Mouse (Mus musculus): ENCODE measurements at regions not wholly inside any gene's neighbourhood (a gene's known extent, or its start where the extent isn't known, plus 50 kb on each side); places are given as distances from the start of the nearest gene placed in this dataset.

DNA sequence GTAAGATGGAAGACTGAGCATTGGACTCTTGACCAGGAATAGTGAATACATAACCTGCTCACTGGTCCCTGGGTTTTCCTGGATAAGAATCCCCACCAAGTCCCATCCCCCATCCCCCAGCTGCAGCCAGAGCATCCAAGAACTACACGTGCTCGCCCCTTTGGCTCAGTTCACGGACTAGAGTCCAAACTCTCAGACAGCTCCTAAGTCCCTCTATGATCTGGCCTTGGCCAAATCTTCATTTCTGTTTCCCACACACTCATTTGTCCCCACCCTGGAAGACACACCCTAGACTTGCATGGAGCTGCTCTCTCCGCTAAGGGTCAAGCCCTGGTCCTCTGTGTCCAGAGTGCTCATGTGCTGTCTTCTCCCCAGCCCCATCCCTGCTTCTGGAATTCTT lies 139.9 kb downstream of the Tmx1 start:
- no peak overlapping the region for H3K4me3 ChIP-seq (ENCODE audit: low read depth, low read length)
- TF ChIP-seq EP300 (IDR thresholded peaks at IDR 0.05), result no peak
- no peak for TF ChIP-seq CTCF (IDR thresholded peaks at IDR 0.05)
- no peaks in the 10 kb centered on the region for H3K27me3 ChIP-seq (replicated peaks; ENCODE audit: insufficient read depth, low read length)
- no peak overlapping the region for H3K27ac ChIP-seq (ENCODE audit: low read length)
- DNase-seq (ENCODE audit: low spot score), result no peak
- no peaks in the 10 kb centered on the region for H3K9me3 ChIP-seq (ENCODE audit: low read length)
- H3K9ac ChIP-seq (replicated peaks; ENCODE audit: low read depth), result no peak overlapping the region
- no peak for ATAC-seq
- no peaks in the 10 kb centered on the region for H3K36me3 ChIP-seq (ENCODE audit: insufficient read depth, low read length)
- 79% methylated on average over 4 of the region's 4 CpGs for WGBS
- H3K4me1 ChIP-seq (ENCODE audit: insufficient read depth, low read depth, low read length), result peaks cover 9% of the 10 kb centered on the region
- no peak overlapping the region for H3K4me2 ChIP-seq (replicated peaks; ENCODE audit: low read depth, low read length)

DNA sequence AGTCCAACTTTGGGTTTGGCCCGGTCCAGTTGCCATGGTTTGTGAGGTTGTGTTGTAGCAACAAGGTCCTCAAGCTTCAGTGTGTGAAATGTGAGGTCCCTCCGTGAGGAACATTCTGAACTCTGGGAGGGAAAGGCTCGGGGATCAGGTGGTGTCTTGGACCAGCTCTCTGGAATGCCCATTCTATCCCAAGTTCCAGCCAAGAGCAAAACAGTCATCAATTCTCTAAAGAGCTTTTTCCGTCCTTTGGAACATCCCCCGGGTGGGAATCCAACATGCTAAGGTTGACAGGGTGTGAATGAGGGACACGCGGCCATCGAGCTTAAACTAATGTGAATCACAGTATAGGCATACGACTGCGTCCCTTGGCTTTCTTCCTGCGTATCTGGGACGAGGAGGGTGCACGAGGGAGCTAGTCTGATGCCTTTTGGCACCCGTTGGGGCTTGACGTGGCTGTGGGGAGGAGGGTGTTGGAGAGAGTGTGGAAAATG lies 145.4 kb downstream of the Tmx1 start:
- no peak for TF ChIP-seq EP300 (IDR thresholded peaks at IDR 0.05)
- no peak for TF ChIP-seq CTCF (IDR thresholded peaks at IDR 0.05)
- no peaks in the 10 kb centered on the region for H3K27me3 ChIP-seq (replicated peaks; ENCODE audit: insufficient read depth, low read length)
- H3K27ac ChIP-seq (ENCODE audit: low read length), result no peak overlapping the region
- WGBS, result 70% methylated on average over 15 of the region's 15 CpGs
- no peak overlapping the region for H3K4me3 ChIP-seq (ENCODE audit: low read depth, low read length)
- H3K9me3 ChIP-seq (ENCODE audit: low read length), result 0 out of 2 replicates have a peak, but pooled peaks cover 3% of the 10 kb centered on the region
- no peaks in the 10 kb centered on the region for H3K36me3 ChIP-seq (ENCODE audit: insufficient read depth, low read length)
- H3K4me2 ChIP-seq (replicated peaks; ENCODE audit: low read depth, low read length), result no peak overlapping the region
- DNase-seq (ENCODE audit: low spot score) (peak; percentile 63), ATAC-seq (peak; percentile 86)
- H3K4me1 ChIP-seq (ENCODE audit: insufficient read depth, low read depth, low read length), result no peaks in the 10 kb centered on the region
- H3K9ac ChIP-seq (replicated peaks; ENCODE audit: low read depth), result no peak overlapping the region

DNA sequence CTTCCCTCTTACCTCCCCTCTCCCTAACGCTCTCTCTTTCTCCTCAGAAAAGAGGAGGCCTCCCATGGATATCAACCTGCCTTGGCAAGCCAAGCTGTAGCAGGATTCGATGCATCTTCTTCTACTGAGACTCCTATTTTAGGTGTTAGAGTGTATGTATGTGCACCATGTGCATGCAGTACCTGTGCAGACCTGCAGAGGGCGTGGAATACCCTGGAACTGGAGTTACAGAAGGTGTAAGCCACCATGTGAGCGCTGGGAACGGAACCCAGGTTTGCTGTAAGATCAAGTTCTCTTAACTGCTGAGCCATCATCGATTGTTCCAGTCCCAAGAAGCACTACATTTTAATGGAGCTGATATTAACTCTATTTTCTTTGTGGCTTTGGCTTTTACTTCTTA lies 146.8 kb downstream of the Tmx1 start:
- 79% methylated on average over 5 of the region's 6 CpGs for whole genome bisulfite sequencing
- TF ChIP-seq CTCF (IDR thresholded peaks at IDR 0.05) (peak; percentile 45), EP300 (IDR thresholded peaks at IDR 0.05) (no peak)
- no peak for ATAC-seq

DNA sequence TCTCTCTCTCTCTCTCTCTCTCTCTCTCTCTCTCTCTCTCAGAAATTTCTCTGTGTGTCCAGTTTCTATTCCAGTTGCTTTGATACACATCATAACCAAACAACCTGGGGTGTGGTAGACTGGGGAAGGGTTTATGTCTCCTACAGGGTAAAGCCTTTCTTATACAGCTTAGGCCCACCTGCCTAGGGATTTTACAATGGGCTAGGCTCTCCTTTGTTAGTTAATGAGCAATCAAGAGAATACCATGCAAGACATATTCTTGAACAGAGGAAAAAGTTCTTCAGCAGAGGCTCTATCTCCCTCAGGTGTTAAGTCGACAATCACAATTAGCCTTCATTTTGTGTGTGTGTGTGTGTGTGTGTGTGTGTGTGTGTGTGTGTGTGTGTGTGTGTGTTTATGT lies 151.0 kb downstream of the Tmx1 start:
- Histone ChIP-seq H3K36me3 (ENCODE audit: insufficient read depth, low read length) (no peaks in the 10 kb centered on the region), H3K4me1 (ENCODE audit: insufficient read depth, low read depth, low read length) (0 out of 2 replicates have a peak, but pooled peaks cover 4% of the 10 kb centered on the region), H3K9me3 (ENCODE audit: low read length) (0 out of 2 replicates have a peak, but pooled peaks cover 3% of the 10 kb centered on the region), H3K9ac (replicated peaks; ENCODE audit: low read depth) (no peak overlapping the region), H3K4me3 (ENCODE audit: low read depth, low read length) (no peak overlapping the region), H3K27ac (ENCODE audit: low read length) (no peak overlapping the region), H3K27me3 (replicated peaks; ENCODE audit: insufficient read depth, low read length) (no peaks in the 10 kb centered on the region), H3K4me2 (replicated peaks; ENCODE audit: low read depth, low read length) (no peak overlapping the region)
- DNase-seq (ENCODE audit: low spot score), result no peak
- 95% methylated on average over 1 of the region's 1 CpGs for WGBS
- ATAC-seq, result no peak
- TF ChIP-seq EP300 (IDR thresholded peaks at IDR 0.05) (no peak), CTCF (IDR thresholded peaks at IDR 0.05) (no peak)

More for the DNA sequence above, 146.8 kb downstream of the Tmx1 start:
- Histone ChIP-seq H3K9me3 (ENCODE audit: low read length) (0 out of 2 replicates have a peak, but pooled peaks cover 3% of the 10 kb centered on the region), H3K4me2 (replicated peaks; ENCODE audit: low read depth, low read length) (no peak overlapping the region), H3K9ac (replicated peaks; ENCODE audit: low read depth) (no peak overlapping the region), H3K36me3 (ENCODE audit: insufficient read depth, low read length) (no peaks in the 10 kb centered on the region), H3K4me3 (ENCODE audit: low read depth, low read length) (no peak overlapping the region), H3K27ac (ENCODE audit: low read length) (no peak overlapping the region), H3K4me1 (ENCODE audit: insufficient read depth, low read depth, low read length) (no peaks in the 10 kb centered on the region), H3K27me3 (replicated peaks; ENCODE audit: insufficient read depth, low read length) (no peaks in the 10 kb centered on the region)
- no peak for DNase-seq (ENCODE audit: low spot score)

DNA sequence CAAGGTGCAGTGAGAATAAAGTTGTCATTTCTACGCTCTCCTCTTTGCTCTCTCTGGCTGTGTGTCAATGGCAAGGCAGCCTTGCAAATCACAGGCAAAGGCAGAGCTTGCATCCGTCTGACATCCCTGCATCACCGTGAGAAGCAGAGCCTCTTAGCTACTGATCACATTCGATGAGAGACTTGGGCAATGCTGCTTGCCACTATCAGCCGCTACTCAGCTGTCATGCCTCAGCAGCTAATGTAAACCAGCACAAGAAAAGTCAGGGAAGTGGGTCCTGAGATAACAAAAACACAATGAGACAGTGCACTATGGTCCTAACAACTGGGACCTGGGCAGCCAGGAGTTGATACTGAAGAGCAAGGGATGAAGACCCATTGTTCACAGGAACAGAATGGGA lies 155.8 kb downstream of the Tmx1 start:
- no peaks in the 10 kb centered on the region for H3K27me3 ChIP-seq (replicated peaks; ENCODE audit: insufficient read depth, low read length)
- H3K4me1 ChIP-seq (ENCODE audit: insufficient read depth, low read depth, low read length), result peaks cover 8% of the 10 kb centered on the region; the same call in 1 of the 2 replicates
- TF ChIP-seq CTCF (IDR thresholded peaks at IDR 0.05) (no peak), EP300 (IDR thresholded peaks at IDR 0.05) (no peak)
- H3K36me3 ChIP-seq (ENCODE audit: insufficient read depth, low read length), result no peaks in the 10 kb centered on the region
- peak overlapping the region; percentile 71; the same call in 1 of the 2 replicates for H3K27ac ChIP-seq (ENCODE audit: low read length)
- WGBS, result 39% methylated on average over 5 of the region's 5 CpGs
- DNase-seq (ENCODE audit: low spot score) (no peak), ATAC-seq (peak; percentile 19)
- no peak overlapping the region for H3K4me3 ChIP-seq (ENCODE audit: low read depth, low read length)
- H3K4me2 ChIP-seq (replicated peaks; ENCODE audit: low read depth, low read length), result no peak overlapping the region
- H3K9me3 ChIP-seq (ENCODE audit: low read length), result no peaks in the 10 kb centered on the region
- no peak overlapping the region for H3K9ac ChIP-seq (replicated peaks; ENCODE audit: low read depth)

DNA sequence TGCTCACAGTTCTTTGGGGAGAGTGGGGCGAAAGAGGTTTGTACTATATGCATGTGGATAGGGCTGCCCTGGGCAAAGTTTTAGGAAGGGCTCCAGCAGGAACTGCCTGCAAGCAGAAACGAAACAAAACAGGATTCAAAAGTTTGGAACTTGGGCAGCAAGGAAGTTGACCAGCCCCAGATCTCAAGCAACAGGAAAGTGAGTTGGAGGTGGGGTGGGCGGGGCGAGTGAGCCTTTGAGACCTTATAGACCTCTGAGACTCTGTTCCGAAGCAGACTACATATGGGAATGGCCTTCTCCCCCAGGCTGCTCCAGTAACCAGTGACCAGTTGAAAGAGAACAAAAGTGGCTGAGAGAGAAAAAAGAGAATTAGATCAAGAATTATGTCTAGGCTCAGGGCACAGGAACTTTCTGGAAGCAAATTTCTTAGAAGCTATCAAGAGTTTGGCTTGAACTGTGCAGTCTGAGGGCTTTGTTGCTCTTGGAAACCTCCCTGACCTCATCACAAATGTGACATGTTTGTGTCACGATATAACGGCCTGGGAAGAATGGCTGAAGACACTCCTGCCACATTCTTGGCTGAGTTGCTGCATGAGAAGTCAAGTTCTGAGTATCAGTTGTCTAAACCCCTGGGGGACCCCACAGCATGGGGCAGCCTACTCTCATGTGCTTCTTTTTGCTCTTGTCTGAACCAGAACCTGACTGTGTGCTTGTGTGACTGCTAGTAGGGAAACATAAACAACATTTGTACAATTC lies 156.4 kb downstream of the Tmx1 start:
- H3K27me3 ChIP-seq (replicated peaks; ENCODE audit: insufficient read depth, low read length), result no peaks in the 10 kb centered on the region
- WGBS, result 54% methylated on average over 7 of the region's 7 CpGs
- ATAC-seq (peak; percentile 46), DNase-seq (ENCODE audit: low spot score) (peak; percentile 49)
- H3K36me3 ChIP-seq (ENCODE audit: insufficient read depth, low read length), result no peaks in the 10 kb centered on the region
- H3K27ac ChIP-seq (ENCODE audit: low read length), result peak overlapping the region; percentile 71
- H3K9ac ChIP-seq (replicated peaks; ENCODE audit: low read depth), result no peak overlapping the region
- H3K4me3 ChIP-seq (ENCODE audit: low read depth, low read length), result no peak overlapping the region
- H3K9me3 ChIP-seq (ENCODE audit: low read length), result no peaks in the 10 kb centered on the region
- peaks cover 8% of the 10 kb centered on the region; the same call in 1 of the 2 replicates for H3K4me1 ChIP-seq (ENCODE audit: insufficient read depth, low read depth, low read length)
- TF ChIP-seq CTCF (IDR thresholded peaks at IDR 0.05) (no peak), EP300 (IDR thresholded peaks at IDR 0.05) (no peak)
- no peak overlapping the region for H3K4me2 ChIP-seq (replicated peaks; ENCODE audit: low read depth, low read length)
